Mouse (Mus musculus) intestine, postnatal 0 days (tissue): ENCODE measurements around the gene H3f3a. TPM values are rescaled to one million over a fixed set of nuclear protein-coding genes. Genes with fewer than 3 reads are reported as not detected.

Source experiments
- ATAC-seq: fragments of 200-750 bp; cut with Nextera tagmentation; 2 replicates; pipeline ENCODE4 v1.8.0; 2017; ENCODE audit warnings: mild to moderate bottlenecking, moderate TSS enrichment, moderate library complexity
- H3K27ac ChIP-seq: fragments of 300-500 bp; sonication (generic); 2 replicates; pipeline ENCODE4 v1.5.1; 2014; ENCODE audit warnings: mild to moderate bottlenecking, low read depth, low read length, moderate library complexity
- H3K27me3 ChIP-seq: fragments of 300-500 bp; sonication (generic); replicated peaks from 2 replicates; pipeline ENCODE4 v1.6.1; 2014; ENCODE audit warnings: low read length, mixed read lengths; ENCODE audit not compliant: control insufficient read depth, insufficient read depth
- H3K36me3 ChIP-seq: fragments of 300-500 bp; sonication (generic); 2 replicates; pipeline ENCODE4 v1.6.1; 2014; ENCODE audit warnings: mild to moderate bottlenecking, moderate library complexity; ENCODE audit not compliant: control insufficient read depth, insufficient read depth
- H3K4me1 ChIP-seq: fragments of 300-500 bp; sonication (generic); replicated peaks from 2 replicates; pipeline ENCODE4 v1.6.1; 2014; ENCODE audit warnings: antibody characterized with exemption, low read length, mixed read lengths; ENCODE audit not compliant: control insufficient read depth, insufficient read depth
- H3K4me2 ChIP-seq: fragments of 300-500 bp; sonication (generic); replicated peaks from 2 replicates; pipeline ENCODE4 v1.6.1; 2014; ENCODE audit warnings: low read depth, mild to moderate bottlenecking, moderate library complexity
- H3K4me3 ChIP-seq: fragments of 300-500 bp; sonication (generic); 2 replicates; pipeline ENCODE4 v1.5.1; 2014; ENCODE audit warnings: low read depth, low read length
- H3K9ac ChIP-seq: fragments of 300-500 bp; sonication (generic); 2 replicates; pipeline ENCODE4 v1.6.1; 2014; ENCODE audit warnings: mild to moderate bottlenecking, low read depth, low read length
- H3K9me3 ChIP-seq: fragments of 300-500 bp; sonication (generic); 2 replicates; pipeline ENCODE4 v1.6.1; 2016; ENCODE audit warnings: mixed run types; ENCODE audit not compliant: control insufficient read depth
- CTCF ChIP-seq: sonication (generic); IDR thresholded peaks from 2 replicates; pipeline ENCODE4 v1.5.1; 2016; ENCODE audit warnings: low read depth, mild to moderate bottlenecking, control low read depth, antibody characterized with exemption, moderate library complexity
- WGBS: fragments of 180-500 bp; shearing (Covaris S2); extraction: QIAGEN DNeasy Blood & Tissue Kit; methylation state at CpG from one replicate; pipeline ENCODE4 v1.1.7; 2014; 5-methylcytosine and 5-hydroxymethylcytosine counted together
- polyA plus RNA-seq: library from polyadenylated mRNA; unstranded; fragments of >200 nt; fragmentation: Nextera tagmentation; extraction: Ambion mirVana; gene quantifications from 2 replicates; pipeline ENCODE4 v1.2.1, GENCODE M21; 2015

Gene H3f3a
- 1,056 and 1,104 TPM in 2 replicates for polyA plus RNA-seq

GRCm38 (mm10) chr1:180813885-180814740, at the start of gene H3f3a:
Gene H3f3a (minus strand): TSS chr1:180813943.
- Histone ChIP-seq H3K9me3 (no peaks in the 10 kb centered on the region), H3K36me3 (peaks cover 14% of the 10 kb centered on the region), H3K4me3 (peak within 1 kb of the TSS; percentile 71), H3K4me2 (peak within 1 kb of the TSS; percentile 84), H3K4me1 (0 out of 2 replicates have a peak, but pooled peaks cover 4% of the 10 kb centered on the region), H3K9ac (peak within 1 kb of the TSS; percentile 91), H3K27ac (peak within 1 kb of the TSS; percentile 96), H3K27me3 (no peaks in the 10 kb centered on the region)
- 2% methylated on average over 65 of the region's 69 CpGs for WGBS
- TF ChIP-seq CTCF, result no peak
- peak; percentile 56 for ATAC-seq

GRCm38 (mm10) chr1:180860030-180860429, 46.3 kb upstream of the H3f3a start:
- Histone ChIP-seq H3K4me1 (no peaks in the 10 kb centered on the region), H3K4me2 (no peak overlapping the region), H3K27ac (no peak overlapping the region), H3K4me3 (no peak overlapping the region), H3K36me3 (peaks cover 78% of the 10 kb centered on the region), H3K27me3 (no peaks in the 10 kb centered on the region), H3K9me3 (no peaks in the 10 kb centered on the region), H3K9ac (no peak overlapping the region)
- ATAC-seq, result no peak
- 79% methylated on average over 6 of the region's 6 CpGs for WGBS
- no peak for TF ChIP-seq CTCF

GRCm38 (mm10) chr1:180858763-180859162, 45.0 kb upstream of the H3f3a start:
- Histone ChIP-seq H3K27me3 (no peaks in the 10 kb centered on the region), H3K9ac (no peak overlapping the region), H3K4me3 (no peak overlapping the region), H3K36me3 (peaks cover 70% of the 10 kb centered on the region), H3K27ac (no peak overlapping the region), H3K9me3 (no peaks in the 10 kb centered on the region), H3K4me1 (no peaks in the 10 kb centered on the region), H3K4me2 (no peak overlapping the region)
- no peak for ATAC-seq
- TF ChIP-seq CTCF, result no peak

DNA sequence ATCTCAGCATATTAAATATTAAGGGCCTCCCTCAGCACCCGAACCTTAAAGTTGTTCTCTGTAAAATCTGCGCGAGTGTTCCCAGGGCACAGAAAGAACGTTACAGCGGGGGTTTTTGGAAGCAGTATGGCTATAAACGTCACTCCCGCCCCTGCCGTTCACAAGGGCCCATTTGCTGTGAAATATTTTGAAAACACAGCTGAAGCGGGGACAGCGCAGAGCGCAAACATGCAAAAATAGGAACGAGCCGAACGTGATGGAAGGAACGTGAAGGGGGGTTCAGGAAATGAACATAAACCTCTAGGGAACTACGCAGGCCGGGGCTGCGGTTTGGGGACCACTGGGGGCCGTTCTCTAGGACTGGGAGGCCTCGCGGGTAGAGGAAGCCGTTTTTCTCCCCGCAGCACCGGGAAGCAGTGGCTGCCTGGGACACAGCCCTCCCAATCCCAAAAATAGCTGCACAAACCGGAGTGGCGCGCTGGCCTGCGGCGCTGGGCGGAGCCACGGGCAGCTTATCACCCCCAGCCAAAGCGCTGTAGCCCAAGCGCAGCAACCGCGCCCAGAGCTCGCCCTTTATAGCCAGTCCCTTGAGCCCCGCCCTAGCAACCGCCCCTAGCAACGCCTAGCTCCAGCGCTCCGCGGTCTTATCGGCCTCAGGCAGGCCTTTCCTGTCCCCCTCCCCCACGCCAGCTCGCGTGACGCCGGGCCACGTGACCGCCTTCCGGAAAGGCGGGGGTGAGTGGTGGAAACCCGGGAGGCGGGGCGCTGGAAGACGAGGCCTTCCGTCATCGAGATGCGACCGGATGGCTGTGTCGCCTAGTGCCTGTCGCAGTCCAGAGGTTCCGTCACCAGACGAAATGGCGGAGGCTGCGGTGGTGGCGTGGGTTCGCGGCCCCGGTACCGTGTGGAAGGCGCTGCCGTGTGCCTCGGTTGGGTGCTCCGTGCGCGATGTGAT, 36.9 kb upstream of the H3f3a start, which contains the start of gene Sde2:
Gene Sde2, plus strand, starts transcription at position 812 of the 955 bp plus-strand sequence.
- peaks cover 2% of the 10 kb centered on the region; the same call in 1 of the 2 replicates for H3K36me3 ChIP-seq
- peak; percentile 99 for ATAC-seq
- peak within 1 kb of the TSS; percentile 81 for H3K4me3 ChIP-seq
- no peaks in the 10 kb centered on the region for H3K9me3 ChIP-seq
- 1% methylated on average over 74 of the region's 77 CpGs for WGBS
- peaks cover 6% of the 10 kb centered on the region; the same call in 1 of the 2 replicates for H3K4me1 ChIP-seq
- peak within 1 kb of the TSS; percentile 90 for H3K27ac ChIP-seq
- TF ChIP-seq CTCF, result no peak
- no peaks in the 10 kb centered on the region for H3K27me3 ChIP-seq
- H3K9ac ChIP-seq, result peak within 1 kb of the TSS; percentile 80
- H3K4me2 ChIP-seq, result peak within 1 kb of the TSS; percentile 79

GRCm38 (mm10) chr1:180849701-180850301, 36.1 kb upstream of the H3f3a start:
- Histone ChIP-seq H3K36me3 (no peaks in the 10 kb centered on the region), H3K27ac (peak overlapping the region; percentile 90), H3K27me3 (no peaks in the 10 kb centered on the region), H3K4me3 (peak overlapping the region; percentile 81), H3K4me2 (peak overlapping the region; percentile 79), H3K9ac (peak overlapping the region; percentile 61), H3K4me1 (peaks cover 6% of the 10 kb centered on the region; the same call in 1 of the 2 replicates), H3K9me3 (no peaks in the 10 kb centered on the region)
- TF ChIP-seq CTCF, result no peak
- ATAC-seq, result no peak
- WGBS, result 41% methylated on average over 11 of the region's 11 CpGs
